Mouse (Mus musculus): Measurements from ENCODE around the gene Hist1h2ag. TPM values are rescaled to one million over a fixed set of nuclear protein-coding genes. Genes with fewer than 3 reads are reported as not detected.
"Not testable (repeated sequence)": the region's sequence is repeated elsewhere in the genome, so short reads cannot be mapped to it uniquely, and the experiment has no call there.

Hist1h2ag gene
- 149 and 177 TPM in 2 replicates for polyA plus RNA-seq (2012; rRNA removed)

GRCm38 (mm10) chr13:22042568-22043502 lies at the start of gene Hist1h2ag, which contains the start of gene Hist1h2bj:
Hist1h2ag (minus strand) TSS chr13:22042944.
Hist1h2bj (plus strand) TSS chr13:22043214.
- H3K27me3 ChIP-seq (ENCODE audit: control insufficient read depth, insufficient read depth, low read length); H3K4me1 ChIP-seq (replicated peaks; ENCODE audit: control insufficient read depth, insufficient read depth, low read length); H3K36me3 ChIP-seq (ENCODE audit: control insufficient read depth, insufficient read depth, low read length): not testable (repeated sequence)
- under 1% methylated on average over 54 of the region's 80 CpGs for WGBS
- peak within 1 kb of the TSS; percentile 90 for H3K27ac ChIP-seq (ENCODE audit: control insufficient read depth, insufficient read depth, low read length)
- TF ChIP-seq POLR2A (IDR thresholded peaks at IDR 0.05; ENCODE audit: control insufficient read depth, extremely low read depth, insufficient read depth, low read length, poor library complexity), result peak; percentile 73; the same call in 1 of the 2 replicates
- H3K4me3 ChIP-seq (ENCODE audit: control insufficient read depth, insufficient read depth, low read length), result peak within 1 kb of the TSS; percentile 58
- DNase-seq, result peak; percentile 88

GRCm38 (mm10) chr13:22084140-22084539 lies 41.4 kb upstream of the Hist1h2ag start, which contains the start of gene Vmn1r188:
Vmn1r188 (plus strand) TSS chr13:22084440.
- not testable (repeated sequence) for H3K27me3 ChIP-seq (ENCODE audit: control insufficient read depth, insufficient read depth, low read length); H3K27ac ChIP-seq (ENCODE audit: control insufficient read depth, insufficient read depth, low read length); H3K36me3 ChIP-seq (ENCODE audit: control insufficient read depth, insufficient read depth, low read length); H3K4me3 ChIP-seq (ENCODE audit: control insufficient read depth, insufficient read depth, low read length); DNase-seq; H3K4me1 ChIP-seq (replicated peaks; ENCODE audit: control insufficient read depth, insufficient read depth, low read length)
- WGBS, result 87% methylated on average over 1 of the region's 1 CpGs

- 59% methylated on average over 1 of the region's 1 CpGs for WGBS
- no peaks in the 10 kb centered on the region for H3K4me1 ChIP-seq (replicated peaks; ENCODE audit: control insufficient read depth, insufficient read depth, low read length)
- H3K27me3 ChIP-seq (ENCODE audit: control insufficient read depth, insufficient read depth, low read length), result no peaks in the 10 kb centered on the region
- no peak for DNase-seq
- H3K27ac ChIP-seq (ENCODE audit: control insufficient read depth, insufficient read depth, low read length), result no peak overlapping the region
- H3K36me3 ChIP-seq (ENCODE audit: control insufficient read depth, insufficient read depth, low read length), result no peaks in the 10 kb centered on the region
- no peak overlapping the region for H3K4me3 ChIP-seq (ENCODE audit: control insufficient read depth, insufficient read depth, low read length)
- TF ChIP-seq POLR2A (IDR thresholded peaks at IDR 0.05; ENCODE audit: control insufficient read depth, extremely low read depth, insufficient read depth, low read length, poor library complexity) (no peak), CTCF (IDR thresholded peaks at IDR 0.05; ENCODE audit: borderline replicate concordance, control insufficient read depth, extremely low read depth, insufficient read depth, low read length, poor library complexity) (no peak)
These were observed 20.7 kb upstream of the Hist1h2ag start for GRCm38 (mm10) chr13:22063468-22063867.

- Histone ChIP-seq H3K27ac (ENCODE audit: control insufficient read depth, insufficient read depth, low read length) (no peak overlapping the region), H3K27me3 (ENCODE audit: control insufficient read depth, insufficient read depth, low read length) (no peaks in the 10 kb centered on the region), H3K4me1 (replicated peaks; ENCODE audit: control insufficient read depth, insufficient read depth, low read length) (no peaks in the 10 kb centered on the region), H3K4me3 (ENCODE audit: control insufficient read depth, insufficient read depth, low read length) (no peak overlapping the region), H3K36me3 (ENCODE audit: control insufficient read depth, insufficient read depth, low read length) (no peaks in the 10 kb centered on the region)
- TF ChIP-seq CTCF (IDR thresholded peaks at IDR 0.05; ENCODE audit: borderline replicate concordance, control insufficient read depth, extremely low read depth, insufficient read depth, low read length, poor library complexity) (no peak), POLR2A (IDR thresholded peaks at IDR 0.05; ENCODE audit: control insufficient read depth, extremely low read depth, insufficient read depth, low read length, poor library complexity) (no peak)
- WGBS, result 65% methylated on average over 1 of the region's 1 CpGs
- DNase-seq, result no peak
These were observed 18.7 kb upstream of the Hist1h2ag start for GRCm38 (mm10) chr13:22061422-22061821.

GRCm38 (mm10) chr13:22053754-22054153 lies 11.0 kb upstream of the Hist1h2ag start:
- Histone ChIP-seq H3K36me3 (ENCODE audit: control insufficient read depth, insufficient read depth, low read length) (no peaks in the 10 kb centered on the region), H3K27me3 (ENCODE audit: control insufficient read depth, insufficient read depth, low read length) (no peaks in the 10 kb centered on the region), H3K4me3 (ENCODE audit: control insufficient read depth, insufficient read depth, low read length) (no peak overlapping the region), H3K27ac (ENCODE audit: control insufficient read depth, insufficient read depth, low read length) (no peak overlapping the region), H3K4me1 (replicated peaks; ENCODE audit: control insufficient read depth, insufficient read depth, low read length) (peaks cover 8% of the 10 kb centered on the region)
- TF ChIP-seq POLR2A (IDR thresholded peaks at IDR 0.05; ENCODE audit: control insufficient read depth, extremely low read depth, insufficient read depth, low read length, poor library complexity) (no peak), CTCF (IDR thresholded peaks at IDR 0.05; ENCODE audit: borderline replicate concordance, control insufficient read depth, extremely low read depth, insufficient read depth, low read length, poor library complexity) (no peak)
- no peak for DNase-seq
- WGBS, result 100% methylated on average over 1 of the region's 1 CpGs

GRCm38 (mm10) chr13:22051523-22051859 lies 8.7 kb upstream of the Hist1h2ag start:
- no peak for DNase-seq
- Histone ChIP-seq H3K36me3 (ENCODE audit: control insufficient read depth, insufficient read depth, low read length) (no peaks in the 10 kb centered on the region), H3K4me1 (replicated peaks; ENCODE audit: control insufficient read depth, insufficient read depth, low read length) (peaks cover 8% of the 10 kb centered on the region), H3K4me3 (ENCODE audit: control insufficient read depth, insufficient read depth, low read length) (peak overlapping the region; percentile 51; the same call in 1 of the 2 replicates), H3K27me3 (ENCODE audit: control insufficient read depth, insufficient read depth, low read length) (no peaks in the 10 kb centered on the region), H3K27ac (ENCODE audit: control insufficient read depth, insufficient read depth, low read length) (no peak overlapping the region)
- no peak for TF ChIP-seq POLR2A (IDR thresholded peaks at IDR 0.05; ENCODE audit: control insufficient read depth, extremely low read depth, insufficient read depth, low read length, poor library complexity)
- no peak for TF ChIP-seq CTCF (IDR thresholded peaks at IDR 0.05; ENCODE audit: borderline replicate concordance, control insufficient read depth, extremely low read depth, insufficient read depth, low read length, poor library complexity)
- WGBS, result 22% methylated on average over 5 of the region's 5 CpGs

Data from thymus, adult 2 months (tissue).